Mouse (Mus musculus) ES-E14 (cell line): ENCODE measurements around the gene Ifitm1. TPM values are rescaled to one million over a fixed set of nuclear protein-coding genes. Genes with fewer than 3 reads are reported as not detected.

Source experiments
- DNase-seq: peaks from one replicate; pipeline ENCODE4 v3.0.0-alpha.2; 2013; ENCODE audit warnings: low read depth, low spot score
- H3K27ac ChIP-seq: 2 replicates; pipeline ENCODE4 v1.5.1; 2012; ENCODE audit warnings: low read depth, mild to moderate bottlenecking, low read length, moderate library complexity, mixed read lengths; ENCODE audit not compliant: poor library complexity, insufficient read depth, severe bottlenecking
- H3K36me3 ChIP-seq: 2 replicates; pipeline ENCODE4 v1.6.1; 2012; ENCODE audit warnings: mild to moderate bottlenecking, low read length, moderate library complexity, mixed read lengths; ENCODE audit not compliant: control insufficient read depth, poor library complexity, insufficient read depth, severe bottlenecking
- H3K4me1 ChIP-seq, 2 experiments: fragments of 150-350 bp in 1 of 2; sonication (generic) in 1 of 2; 2 replicates each; pipeline ENCODE4 v1.6.1; 2012; ENCODE audit warnings: low read length in 2 of 2, mild to moderate bottlenecking in 1 of 2, mixed read lengths in 1 of 2; ENCODE audit not compliant: control insufficient read depth in 2 of 2, insufficient read depth in 2 of 2, poor library complexity in 1 of 2
- H3K4me3 ChIP-seq, 2 experiments: fragments of 150-350 bp in 1 of 2; sonication (generic) in 1 of 2; 2 replicates each; pipeline ENCODE4 v1.5.1; 2012; ENCODE audit warnings: low read length in 2 of 2, low read depth in 1 of 2, mild to moderate bottlenecking in 1 of 2, mixed read lengths in 1 of 2; ENCODE audit not compliant: insufficient read depth in 1 of 2, poor library complexity in 1 of 2, severe bottlenecking in 1 of 2
- H3K9ac ChIP-seq: 2 replicates; pipeline ENCODE4 v1.6.1; 2012; ENCODE audit warnings: low read depth, mild to moderate bottlenecking, low read length, mixed read lengths; ENCODE audit not compliant: poor library complexity, insufficient read depth, severe bottlenecking
- H3K9me3 ChIP-seq: fragments of 150-350 bp; sonication (generic); 2 replicates; pipeline ENCODE4 v1.6.1; 2012; ENCODE audit warnings: low read depth, mild to moderate bottlenecking, low read length; ENCODE audit not compliant: control insufficient read depth, insufficient read depth
- CHD2 ChIP-seq: IDR thresholded peaks from 2 replicates; pipeline ENCODE4 v1.6.1; 2014; ENCODE audit warnings: mild to moderate bottlenecking, low read depth, low read length, inconsistent platforms
- HCFC1 ChIP-seq: IDR thresholded peaks from 2 replicates; pipeline ENCODE4 v1.6.1; 2012; ENCODE audit warnings: low read length, inconsistent platforms, borderline replicate concordance; ENCODE audit not compliant: insufficient read depth
- MAFK ChIP-seq: IDR thresholded peaks from 2 replicates; pipeline ENCODE4 v1.6.1; 2014; ENCODE audit warnings: mild to moderate bottlenecking, low read depth, low read length, inconsistent platforms; ENCODE audit not compliant: insufficient read depth
- ZC3H11A ChIP-seq: IDR thresholded peaks from 2 replicates; pipeline ENCODE4 v1.6.1; 2012; ENCODE audit warnings: low read depth, mild to moderate bottlenecking, inconsistent platforms, low read length, borderline replicate concordance
- ZNF384 ChIP-seq: IDR thresholded peaks from 2 replicates; pipeline ENCODE4 v1.6.1; 2012; ENCODE audit warnings: low read depth, low read length, inconsistent platforms
- in situ Hi-C, 2 experiments: fragments of 600-800 bp; cut with MboI; formaldehyde crosslinking; loops; one replicate each; pipeline ENCODE4 v1.15.1; 2025; ENCODE audit warnings: low sequenced_read_pairs in 2 of 2, inconsistent platforms in 1 of 2; ENCODE audit not compliant: unreplicated experiment in 2 of 2
- total RNA-seq: library from RNA; depleted of rRNA; stranded (reverse); fragments of 300-350 nt; gene quantifications from 2 replicates; pipeline ENCODE4 v1.2.3, GENCODE M21; 2012

Ifitm1 gene
- total RNA-seq, 1 experiment = 274 TPM

DNA sequence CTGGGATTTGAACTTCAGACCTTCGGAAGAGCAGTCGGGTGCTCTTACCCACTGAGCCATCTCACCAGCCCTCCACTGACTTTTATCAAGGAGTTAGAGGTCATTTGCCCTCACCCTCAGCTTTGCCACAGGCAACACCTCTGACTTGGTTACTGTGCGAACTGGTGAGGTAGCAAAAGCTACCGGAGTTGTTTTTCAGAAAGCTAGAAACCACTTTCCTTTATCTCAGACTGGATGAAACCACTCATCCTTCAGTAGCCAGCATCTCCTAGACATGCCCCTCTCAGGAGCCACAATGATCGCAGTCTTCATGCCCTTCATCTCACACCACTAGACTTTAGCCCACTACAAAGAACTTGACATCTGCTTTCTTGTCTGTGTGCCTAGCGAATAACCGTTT lies 15.9 kb downstream of the Ifitm1 start:
- H3K36me3 ChIP-seq = no peaks in the 10 kb centered on the region
- H3K27ac ChIP-seq = no peak overlapping the region
- in situ Hi-C loops = no loop called here
- TF ChIP-seq ZC3H11A (no peak), HCFC1 (no peak), ZNF384 (no peak), MAFK (no peak), CHD2 (no peak)
- no peak for DNase-seq
- peaks cover 0 to 10% of the 10 kb centered on the region in 2 experiments; a peak in 3 of 4 replicates for H3K4me1 ChIP-seq
- H3K9ac ChIP-seq = no peak overlapping the region
- no peaks in the 10 kb centered on the region for H3K9me3 ChIP-seq
- no peak overlapping the region for H3K4me3 ChIP-seq

DNA sequence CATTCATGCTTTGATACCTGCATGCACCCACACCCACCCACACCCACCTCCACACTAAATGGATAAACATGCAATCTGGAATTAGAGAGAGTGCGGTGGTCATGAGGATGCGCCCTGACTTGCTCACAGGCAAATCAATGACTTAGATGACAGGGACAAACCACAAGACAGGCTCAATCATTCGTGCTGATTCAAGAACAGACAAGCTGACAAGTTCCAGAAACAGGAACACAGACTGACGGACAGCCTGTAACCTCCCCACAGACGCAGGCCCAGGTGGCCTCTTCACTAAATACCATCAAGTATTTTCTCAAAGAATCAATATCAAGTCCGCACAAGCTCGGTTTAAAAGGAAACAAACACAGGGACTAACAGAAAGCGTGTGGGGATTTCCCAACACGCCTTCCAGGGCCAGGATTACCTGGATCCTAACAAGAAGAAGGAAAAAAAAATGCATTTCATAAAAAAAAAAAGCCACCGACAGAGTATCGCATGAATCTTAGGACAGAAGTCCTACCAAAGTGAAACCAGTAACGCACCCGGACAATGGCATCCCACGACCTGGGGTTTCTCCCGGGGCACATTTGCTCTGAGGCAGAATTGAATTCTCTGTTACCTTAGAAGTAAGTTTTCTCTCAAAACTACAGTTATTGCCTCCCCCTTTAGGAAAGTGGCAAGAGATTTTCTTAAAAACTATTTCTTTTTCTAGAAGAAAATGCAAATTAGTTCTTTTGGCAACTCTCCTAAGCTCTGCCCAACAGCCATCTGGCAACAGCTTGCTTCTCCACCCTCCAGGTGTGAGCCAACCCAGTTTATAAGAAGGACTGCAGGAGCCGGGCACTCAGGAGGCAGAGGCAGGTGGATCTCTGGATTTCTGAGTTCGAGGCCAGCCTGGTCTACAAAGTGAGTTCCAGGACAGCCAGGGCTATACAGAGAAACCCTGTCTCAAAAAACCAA lies 20.4 kb downstream of the Ifitm1 start:
- Histone ChIP-seq H3K9me3 (no peaks in the 10 kb centered on the region), H3K9ac (no peak overlapping the region), H3K27ac (no peak overlapping the region), H3K36me3 (no peaks in the 10 kb centered on the region), H3K4me1 (peaks cover 7 to 37% of the 10 kb centered on the region in 2 experiments), H3K4me3 (no peak overlapping the region)
- TF ChIP-seq MAFK = no peak
- TF ChIP-seq ZC3H11A = no peak
- no peak for TF ChIP-seq CHD2
- no peak for TF ChIP-seq ZNF384
- no peak for TF ChIP-seq HCFC1
- no peak for DNase-seq
- in situ Hi-C loops = no loop called here

DNA sequence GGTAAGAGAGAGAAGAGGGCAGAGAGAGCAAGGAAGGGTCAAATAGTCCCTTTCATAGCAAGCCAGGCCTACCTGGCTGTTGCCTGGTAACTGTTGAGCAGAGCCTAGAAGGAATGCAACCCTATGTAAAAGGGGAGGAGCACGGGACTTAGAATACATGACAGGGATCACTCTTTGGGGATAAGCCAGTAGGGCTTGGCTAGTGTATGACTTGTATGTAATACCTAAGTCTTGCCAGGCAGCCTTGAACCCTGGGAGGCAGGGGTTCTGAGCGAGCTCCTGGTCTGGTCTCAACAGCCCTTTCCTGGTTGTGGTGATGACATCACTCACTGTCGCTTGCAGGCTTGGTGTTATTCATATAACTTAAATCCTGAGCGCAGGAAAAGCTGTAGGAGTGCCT lies 22.0 kb downstream of the Ifitm1 start:
- TF ChIP-seq CHD2 (no peak), ZC3H11A (no peak), ZNF384 (no peak), MAFK (no peak), HCFC1 (no peak)
- DNase-seq = no peak
- Histone ChIP-seq H3K9ac (no peak overlapping the region), H3K4me1 (peaks cover 7 to 33% of the 10 kb centered on the region in 2 experiments), H3K36me3 (no peaks in the 10 kb centered on the region), H3K4me3 (no peak overlapping the region), H3K27ac (0 out of 2 replicates have a peak overlapping the region, but pooled peaks have one; percentile 16), H3K9me3 (no peaks in the 10 kb centered on the region)
- in situ Hi-C loops = no loop called here

DNA sequence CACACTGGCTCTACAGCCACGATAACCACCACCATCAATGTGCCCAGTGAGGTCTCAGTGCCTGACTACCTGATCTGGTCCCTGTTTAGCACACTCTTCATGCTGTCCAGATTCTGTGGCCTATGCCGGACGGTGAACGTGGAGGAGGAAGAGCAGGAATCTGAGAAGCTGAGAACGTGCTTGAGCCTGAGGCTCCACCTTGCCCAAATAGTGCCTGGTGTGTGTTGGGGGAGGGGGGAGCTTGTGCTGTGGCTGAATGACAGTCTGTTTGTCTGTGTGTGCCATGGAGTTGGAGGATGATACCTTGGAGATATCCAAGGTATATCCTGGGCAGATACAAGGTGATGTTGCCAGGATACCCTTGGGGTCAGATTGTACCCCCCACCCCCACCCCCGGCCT lies 23.2 kb downstream of the Ifitm1 start:
- 0 out of 2 replicates have a peak overlapping the region, but pooled peaks have one; percentile 9 for H3K9ac ChIP-seq
- DNase-seq = no peak
- no peaks in the 10 kb centered on the region for H3K9me3 ChIP-seq
- TF ChIP-seq ZC3H11A (no peak), ZNF384 (no peak), HCFC1 (no peak), MAFK (no peak), CHD2 (no peak)
- in situ Hi-C loops = no loop called here
- H3K4me1 ChIP-seq = peaks cover 7 to 33% of the 10 kb centered on the region in 2 experiments
- no peaks in the 10 kb centered on the region for H3K36me3 ChIP-seq
- H3K27ac ChIP-seq = no peak overlapping the region; the same call in 1 of the 2 replicates
- H3K4me3 ChIP-seq = no peak overlapping the region; a peak in 1 of 4 replicates
